Mouse (Mus musculus): ENCODE measurements at regions not wholly inside any gene's neighbourhood (a gene's known extent, or its start where the extent isn't known, plus 50 kb on each side); places are given as distances from the start of the nearest gene placed in this dataset.

DNA sequence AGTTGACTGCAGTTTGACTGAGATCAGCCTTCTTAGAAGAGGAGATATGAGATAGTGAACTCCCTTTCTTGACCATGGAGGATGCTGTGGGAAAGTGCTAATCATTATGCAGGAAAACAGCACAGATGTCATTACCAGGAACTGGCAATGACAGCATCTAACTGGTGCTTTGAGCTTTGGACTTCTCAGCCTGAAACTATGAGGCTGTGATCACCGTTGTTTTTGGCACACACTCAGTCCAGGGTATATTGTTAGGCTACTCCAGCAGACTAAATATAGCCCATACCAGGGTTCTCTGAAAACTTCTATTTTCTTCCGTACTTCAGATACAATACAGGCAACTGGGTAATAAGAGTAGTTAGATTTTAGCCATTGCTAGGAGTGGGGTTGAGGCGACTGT, 550.5 kb upstream of the Large1 start:
- no peaks in the 10 kb centered on the region for H3K9me3 ChIP-seq (ENCODE audit: low read length)
- H3K4me2 ChIP-seq (ENCODE audit: low read depth, low read length) = no peak overlapping the region
- no peak overlapping the region for H3K4me3 ChIP-seq (ENCODE audit: low read depth, low read length)
- 63% methylated on average over 3 of the region's 3 CpGs for WGBS (ENCODE audit: insufficient replicate concordance)
- no peak overlapping the region for H3K9ac ChIP-seq (replicated peaks)
- no peaks in the 10 kb centered on the region for H3K4me1 ChIP-seq (ENCODE audit: insufficient read depth)
- peak; percentile 43 for ATAC-seq
- H3K36me3 ChIP-seq (replicated peaks; ENCODE audit: insufficient read depth, low read length) = no peaks in the 10 kb centered on the region
- DNase-seq = no peak
- H3K27me3 ChIP-seq (ENCODE audit: insufficient read depth, low read length) = no peaks in the 10 kb centered on the region
- H3K27ac ChIP-seq (ENCODE audit: low read depth) = no peak overlapping the region
- TF ChIP-seq EP300 (IDR thresholded peaks at IDR 0.05; ENCODE audit: low read depth) (no peak), CTCF (IDR thresholded peaks at IDR 0.05; ENCODE audit: low read depth) (no peak)

GRCm38 (mm10) chr8:73885976-73886375, 532.6 kb upstream of the Large1 start:
- H3K27ac ChIP-seq (ENCODE audit: low read depth) = no peak overlapping the region
- no peak for DNase-seq
- no peak for ATAC-seq
- H3K36me3 ChIP-seq (replicated peaks; ENCODE audit: insufficient read depth, low read length) = no peaks in the 10 kb centered on the region
- H3K4me1 ChIP-seq (ENCODE audit: insufficient read depth) = no peaks in the 10 kb centered on the region
- H3K27me3 ChIP-seq (ENCODE audit: insufficient read depth, low read length) = no peaks in the 10 kb centered on the region
- no peak overlapping the region for H3K4me2 ChIP-seq (ENCODE audit: low read depth, low read length)
- no peak overlapping the region for H3K4me3 ChIP-seq (ENCODE audit: low read depth, low read length)
- H3K9ac ChIP-seq (replicated peaks) = no peak overlapping the region
- TF ChIP-seq CTCF (IDR thresholded peaks at IDR 0.05; ENCODE audit: low read depth) = no peak
- no peak for TF ChIP-seq EP300 (IDR thresholded peaks at IDR 0.05; ENCODE audit: low read depth)
- no peaks in the 10 kb centered on the region for H3K9me3 ChIP-seq (ENCODE audit: low read length)
- 73% methylated on average over 2 of the region's 2 CpGs for WGBS (ENCODE audit: insufficient replicate concordance)

DNA sequence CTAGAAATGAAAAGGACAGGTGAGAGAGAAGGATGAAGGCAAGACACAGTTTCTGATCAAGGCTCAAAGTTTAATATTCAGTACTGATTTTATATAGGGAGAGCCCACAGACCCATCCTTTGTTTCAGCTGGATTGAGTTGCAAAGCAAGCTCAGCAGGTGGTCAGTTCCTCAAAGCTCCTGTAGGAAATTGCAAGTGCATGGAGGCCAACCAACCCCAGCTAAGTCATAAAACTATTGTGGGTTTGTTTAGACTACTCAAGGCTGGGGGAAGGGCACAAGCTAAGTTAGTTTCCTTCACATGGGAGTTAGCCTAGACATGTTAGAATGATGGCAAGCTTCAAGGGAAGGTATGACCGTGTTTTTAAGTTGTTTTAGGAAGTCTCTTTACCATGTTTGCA, 528.3 kb upstream of the Large1 start:
- H3K4me3 ChIP-seq (ENCODE audit: low read depth, low read length) = no peak overlapping the region
- H3K27ac ChIP-seq (ENCODE audit: low read depth) = no peak overlapping the region
- H3K36me3 ChIP-seq (replicated peaks; ENCODE audit: insufficient read depth, low read length) = no peaks in the 10 kb centered on the region
- WGBS (ENCODE audit: insufficient replicate concordance) = 40% methylated on average over 1 of the region's 1 CpGs
- no peaks in the 10 kb centered on the region for H3K27me3 ChIP-seq (ENCODE audit: insufficient read depth, low read length)
- no peak for TF ChIP-seq CTCF (IDR thresholded peaks at IDR 0.05; ENCODE audit: low read depth)
- TF ChIP-seq EP300 (IDR thresholded peaks at IDR 0.05; ENCODE audit: low read depth) = no peak
- H3K9me3 ChIP-seq (ENCODE audit: low read length) = no peaks in the 10 kb centered on the region
- no peaks in the 10 kb centered on the region for H3K4me1 ChIP-seq (ENCODE audit: insufficient read depth)
- H3K4me2 ChIP-seq (ENCODE audit: low read depth, low read length) = no peak overlapping the region
- H3K9ac ChIP-seq (replicated peaks) = no peak overlapping the region
- no peak for DNase-seq
- ATAC-seq = no peak

Measured in liver, postnatal 0 days (tissue).